Mouse (Mus musculus) monocyte, adult 2 months (primary cell): ENCODE results near the gene Eda2r.

Experiments used
- DNase-seq, 2 experiments: peaks; one replicate each; pipeline ENCODE4 v3.0.0; 2022; ENCODE audit warnings: low spot score in 2 of 2, low read depth in 1 of 2

Eda2r gene

GRCm38 (mm10) chrX:97377065-97377421 is at the start of gene Eda2r:
Gene Eda2r (minus strand): TSS chrX:97377216.
- DNase-seq, result no peak

GRCm38 (mm10) chrX:97397872-97398271 is 20.9 kb upstream of the Eda2r start:
- no peak for DNase-seq

- no peak for DNase-seq
Measured at GRCm38 (mm10) chrX:97378076-97378475, 1.1 kb upstream of the Eda2r start.

- DNase-seq, result no peak
Measured at GRCm38 (mm10) chrX:97376321-97377064, 523 bp downstream of the Eda2r start.

GRCm38 (mm10) chrX:97372826-97373225 is 4.2 kb downstream of the Eda2r start:
- DNase-seq, result no peak

- DNase-seq, result no peak
Measured at GRCm38 (mm10) chrX:97369206-97369605, 7.8 kb downstream of the Eda2r start.

GRCm38 (mm10) chrX:97368741-97369140 is 8.3 kb downstream of the Eda2r start:
- DNase-seq, result no peak

- DNase-seq, result no peak
Measured at GRCm38 (mm10) chrX:97360919-97361318, 16.1 kb downstream of the Eda2r start.

GRCm38 (mm10) chrX:97327891-97328290 is 49.1 kb downstream of the Eda2r start:
- no peak for DNase-seq
